Mouse (Mus musculus): ENCODE measurements at regions not wholly inside any gene's neighbourhood (a gene's known extent, or its start where the extent isn't known, plus 50 kb on each side); places are given as distances from the start of the nearest gene placed in this dataset.

GRCm38 (mm10) chr11:20967321-20967984 is 123.6 kb upstream of the Peli1 start:
- ATAC-seq (replicated peaks; ENCODE audit: insufficient number of reproducible peaks, low FRiP score, low TSS enrichment, poor library complexity, severe bottlenecking), result no peak

- no peak for ATAC-seq (replicated peaks; ENCODE audit: insufficient number of reproducible peaks, low FRiP score, low TSS enrichment, poor library complexity, severe bottlenecking)
Measured at GRCm38 (mm10) chr11:20968341-20968740, 122.8 kb upstream of the Peli1 start.

GRCm38 (mm10) chr11:20973141-20973540 is 118.0 kb upstream of the Peli1 start:
- ATAC-seq (replicated peaks; ENCODE audit: insufficient number of reproducible peaks, low FRiP score, low TSS enrichment, poor library complexity, severe bottlenecking), result no peak

- no peak for ATAC-seq (replicated peaks; ENCODE audit: insufficient number of reproducible peaks, low FRiP score, low TSS enrichment, poor library complexity, severe bottlenecking)
Measured at GRCm38 (mm10) chr11:20981588-20981987, 109.5 kb upstream of the Peli1 start.

- ATAC-seq (replicated peaks; ENCODE audit: insufficient number of reproducible peaks, low FRiP score, low TSS enrichment, poor library complexity, severe bottlenecking), result peak; percentile 60
Measured at GRCm38 (mm10) chr11:20982010-20982409, 109.1 kb upstream of the Peli1 start.

- ATAC-seq (replicated peaks; ENCODE audit: insufficient number of reproducible peaks, low FRiP score, low TSS enrichment, poor library complexity, severe bottlenecking), result no peak
Measured at GRCm38 (mm10) chr11:20982500-20982899, 108.6 kb upstream of the Peli1 start.

- ATAC-seq (replicated peaks; ENCODE audit: insufficient number of reproducible peaks, low FRiP score, low TSS enrichment, poor library complexity, severe bottlenecking), result no peak
Measured at GRCm38 (mm10) chr11:20985069-20985759, 105.9 kb upstream of the Peli1 start.

GRCm38 (mm10) chr11:20985771-20986170 is 105.3 kb upstream of the Peli1 start:
- ATAC-seq (replicated peaks; ENCODE audit: insufficient number of reproducible peaks, low FRiP score, low TSS enrichment, poor library complexity, severe bottlenecking), result no peak

GRCm38 (mm10) chr11:20987171-20987815 is 103.8 kb upstream of the Peli1 start:
- ATAC-seq (replicated peaks; ENCODE audit: insufficient number of reproducible peaks, low FRiP score, low TSS enrichment, poor library complexity, severe bottlenecking), result no peak

GRCm38 (mm10) chr11:20987841-20988251 is 103.2 kb upstream of the Peli1 start:
- no peak for ATAC-seq (replicated peaks; ENCODE audit: insufficient number of reproducible peaks, low FRiP score, low TSS enrichment, poor library complexity, severe bottlenecking)

GRCm38 (mm10) chr11:20988871-20989270 is 102.2 kb upstream of the Peli1 start:
- ATAC-seq (replicated peaks; ENCODE audit: insufficient number of reproducible peaks, low FRiP score, low TSS enrichment, poor library complexity, severe bottlenecking), result no peak

- no peak for ATAC-seq (replicated peaks; ENCODE audit: insufficient number of reproducible peaks, low FRiP score, low TSS enrichment, poor library complexity, severe bottlenecking)
Measured at GRCm38 (mm10) chr11:20993580-20993979, 97.5 kb upstream of the Peli1 start.

GRCm38 (mm10) chr11:21001400-21001799 is 89.7 kb upstream of the Peli1 start:
- ATAC-seq (replicated peaks; ENCODE audit: insufficient number of reproducible peaks, low FRiP score, low TSS enrichment, poor library complexity, severe bottlenecking), result no peak

- ATAC-seq (replicated peaks; ENCODE audit: insufficient number of reproducible peaks, low FRiP score, low TSS enrichment, poor library complexity, severe bottlenecking), result no peak
Measured at GRCm38 (mm10) chr11:21007222-21007621, 83.9 kb upstream of the Peli1 start.

GRCm38 (mm10) chr11:21009505-21009904 is 81.6 kb upstream of the Peli1 start:
- no peak for ATAC-seq (replicated peaks; ENCODE audit: insufficient number of reproducible peaks, low FRiP score, low TSS enrichment, poor library complexity, severe bottlenecking)

- no peak for ATAC-seq (replicated peaks; ENCODE audit: insufficient number of reproducible peaks, low FRiP score, low TSS enrichment, poor library complexity, severe bottlenecking)
Measured at GRCm38 (mm10) chr11:21010867-21011266, 80.2 kb upstream of the Peli1 start.

- ATAC-seq (replicated peaks; ENCODE audit: insufficient number of reproducible peaks, low FRiP score, low TSS enrichment, poor library complexity, severe bottlenecking), result no peak
Measured at GRCm38 (mm10) chr11:21014250-21014649, 76.8 kb upstream of the Peli1 start.

- ATAC-seq (replicated peaks; ENCODE audit: insufficient number of reproducible peaks, low FRiP score, low TSS enrichment, poor library complexity, severe bottlenecking), result no peak
Measured at GRCm38 (mm10) chr11:21015536-21015935, 75.6 kb upstream of the Peli1 start.

GRCm38 (mm10) chr11:21016133-21016746 is 74.9 kb upstream of the Peli1 start:
- no peak for ATAC-seq (replicated peaks; ENCODE audit: insufficient number of reproducible peaks, low FRiP score, low TSS enrichment, poor library complexity, severe bottlenecking)

All from monocyte, adult 5-6 weeks (primary cell).